Mouse (Mus musculus): ENCODE measurements around the gene Celf2. TPM values are rescaled to one million over a fixed set of nuclear protein-coding genes. Genes with fewer than 3 reads are reported as not detected.

The Celf2 gene
- polyA plus RNA-seq, 1 experiment from 2014 or later = 59.8 TPM

DNA sequence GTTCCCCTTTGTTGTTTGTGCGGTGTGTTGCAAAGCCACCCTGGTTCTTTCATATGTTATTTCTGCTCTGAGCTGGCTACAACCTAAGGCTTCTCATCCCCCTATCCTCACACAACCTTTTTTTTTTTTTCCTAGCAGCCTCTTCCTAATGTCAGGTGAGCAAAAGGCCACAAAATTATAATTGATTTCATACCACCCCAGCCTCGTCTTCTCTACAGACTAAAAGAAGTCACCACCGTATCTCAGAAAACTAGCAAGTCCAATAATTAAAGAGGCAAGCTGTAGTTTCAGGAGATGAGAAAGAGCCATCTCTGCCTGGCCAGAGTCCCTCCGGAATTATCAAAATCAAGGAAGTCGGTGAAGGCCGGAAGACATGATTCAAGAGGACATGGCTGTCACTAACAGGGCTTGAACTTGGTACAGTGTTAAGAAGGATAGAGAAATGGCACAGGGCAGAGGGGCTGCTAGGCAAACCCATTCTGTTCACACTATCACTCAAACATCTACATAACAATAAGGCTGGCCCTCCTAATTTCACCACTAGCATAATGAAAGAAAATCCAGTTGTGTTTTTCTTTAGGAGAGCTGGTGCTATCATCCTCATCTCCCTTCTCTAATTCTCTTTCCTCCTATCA is 628.3 kb downstream of the Celf2 start:
- Histone ChIP-seq H3K27ac (ENCODE audit: low read length) (no peak overlapping the region), H3K9me3 (ENCODE audit: control insufficient read depth, low read depth, low read length) (no peaks in the 10 kb centered on the region), H3K27me3 (ENCODE audit: control insufficient read depth, insufficient read depth, low read length) (no peaks in the 10 kb centered on the region), H3K4me1 (ENCODE audit: control insufficient read depth, insufficient read depth, low read length) (peaks cover 10% of the 10 kb centered on the region), H3K4me3 (ENCODE audit: low read depth, low read length) (no peak overlapping the region), H3K4me2 (replicated peaks; ENCODE audit: low read depth, low read length) (no peak overlapping the region), H3K36me3 (ENCODE audit: control insufficient read depth, insufficient read depth, low read length) (no peaks in the 10 kb centered on the region), H3K9ac (replicated peaks; ENCODE audit: low read depth, low read length) (no peak overlapping the region)
- ATAC-seq (ENCODE audit: insufficient number of reproducible peaks, insufficient read depth, low FRiP score, low read depth) = no peak
- whole genome bisulfite sequencing = 95% methylated on average over 6 of the region's 6 CpGs

DNA sequence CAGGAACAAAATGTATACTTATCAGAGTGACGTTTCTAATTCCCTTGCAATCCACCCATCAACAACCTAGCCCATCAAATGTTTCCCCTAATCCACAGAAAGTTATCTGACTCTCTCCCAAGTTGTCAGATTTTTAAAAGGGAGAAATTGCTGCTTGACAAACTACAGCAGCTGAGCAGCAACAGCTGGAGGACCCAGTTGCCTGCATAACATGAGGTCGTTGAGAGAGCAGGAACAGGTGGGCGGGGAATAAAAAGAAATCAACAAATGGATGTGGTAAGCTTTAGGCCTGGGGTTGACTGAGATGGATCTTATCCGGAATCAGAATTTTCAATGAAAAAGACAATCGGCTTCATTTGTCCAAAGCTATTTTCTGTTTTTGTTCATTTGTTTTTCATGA is 632.3 kb downstream of the Celf2 start:
- no peak for ATAC-seq (ENCODE audit: insufficient number of reproducible peaks, insufficient read depth, low FRiP score, low read depth)
- Histone ChIP-seq H3K36me3 (ENCODE audit: control insufficient read depth, insufficient read depth, low read length) (no peaks in the 10 kb centered on the region), H3K9me3 (ENCODE audit: control insufficient read depth, low read depth, low read length) (no peaks in the 10 kb centered on the region), H3K9ac (replicated peaks; ENCODE audit: low read depth, low read length) (no peak overlapping the region), H3K4me1 (ENCODE audit: control insufficient read depth, insufficient read depth, low read length) (peaks cover 15% of the 10 kb centered on the region), H3K4me3 (ENCODE audit: low read depth, low read length) (no peak overlapping the region), H3K27ac (ENCODE audit: low read length) (no peak overlapping the region), H3K4me2 (replicated peaks; ENCODE audit: low read depth, low read length) (no peak overlapping the region), H3K27me3 (ENCODE audit: control insufficient read depth, insufficient read depth, low read length) (no peaks in the 10 kb centered on the region)
- WGBS = 44% methylated on average over 5 of the region's 5 CpGs

DNA sequence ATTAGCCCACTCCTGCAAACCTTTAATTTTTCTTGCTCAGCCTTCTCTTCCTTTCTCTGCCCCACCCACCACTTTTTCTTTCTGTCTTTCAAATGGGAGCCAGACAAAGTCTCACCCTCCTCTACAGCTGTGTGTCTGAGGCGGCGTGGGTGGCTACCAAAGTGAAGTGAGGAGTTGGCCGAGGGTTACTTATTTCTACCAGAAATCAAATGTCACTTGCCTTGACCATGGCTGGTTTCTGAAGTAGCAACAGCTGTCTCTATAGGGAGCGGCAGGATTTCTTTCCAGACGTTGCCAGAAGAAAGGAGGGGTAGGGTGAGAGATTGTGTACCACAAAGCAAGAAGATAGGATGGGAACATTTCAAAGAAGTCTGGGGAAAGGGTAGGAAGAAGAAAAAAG is 632.8 kb downstream of the Celf2 start:
- Histone ChIP-seq H3K9ac (replicated peaks; ENCODE audit: low read depth, low read length) (no peak overlapping the region), H3K27ac (ENCODE audit: low read length) (no peak overlapping the region), H3K27me3 (ENCODE audit: control insufficient read depth, insufficient read depth, low read length) (no peaks in the 10 kb centered on the region), H3K36me3 (ENCODE audit: control insufficient read depth, insufficient read depth, low read length) (no peaks in the 10 kb centered on the region), H3K4me1 (ENCODE audit: control insufficient read depth, insufficient read depth, low read length) (peaks cover 15% of the 10 kb centered on the region), H3K9me3 (ENCODE audit: control insufficient read depth, low read depth, low read length) (no peaks in the 10 kb centered on the region), H3K4me2 (replicated peaks; ENCODE audit: low read depth, low read length) (no peak overlapping the region), H3K4me3 (ENCODE audit: low read depth, low read length) (no peak overlapping the region)
- ATAC-seq (ENCODE audit: insufficient number of reproducible peaks, insufficient read depth, low FRiP score, low read depth) = no peak
- 43% methylated on average over 5 of the region's 5 CpGs for WGBS

DNA sequence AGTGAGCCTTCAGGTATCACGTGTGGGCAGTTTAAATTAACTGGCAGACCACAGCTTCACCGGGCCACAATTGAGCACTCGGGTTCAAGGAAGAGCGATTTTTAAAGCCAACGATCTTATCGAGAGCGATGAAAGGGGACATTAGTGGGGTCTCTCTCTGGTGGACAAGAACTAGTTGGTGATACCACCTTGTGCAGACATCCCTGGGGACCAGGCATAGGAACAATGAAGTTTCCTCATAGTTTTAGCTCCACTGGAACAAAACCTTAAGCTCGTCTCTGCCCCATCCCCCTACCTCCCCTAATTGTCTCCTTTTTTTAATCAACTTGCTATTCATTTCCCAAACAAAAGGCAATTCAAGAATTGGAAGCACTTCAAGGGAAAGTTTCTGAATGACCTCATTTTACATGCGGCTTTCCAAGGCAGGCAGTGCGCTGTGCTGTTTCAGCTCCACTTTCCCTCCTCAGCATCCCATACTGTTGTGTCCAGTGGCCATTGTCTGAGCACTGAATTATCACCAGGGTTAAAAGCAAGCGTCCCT is 634.2 kb downstream of the Celf2 start:
- ATAC-seq (ENCODE audit: insufficient number of reproducible peaks, insufficient read depth, low FRiP score, low read depth) = no peak
- 50% methylated on average over 11 of the region's 11 CpGs for WGBS
- H3K4me2 ChIP-seq (replicated peaks; ENCODE audit: low read depth, low read length) = no peak overlapping the region

DNA sequence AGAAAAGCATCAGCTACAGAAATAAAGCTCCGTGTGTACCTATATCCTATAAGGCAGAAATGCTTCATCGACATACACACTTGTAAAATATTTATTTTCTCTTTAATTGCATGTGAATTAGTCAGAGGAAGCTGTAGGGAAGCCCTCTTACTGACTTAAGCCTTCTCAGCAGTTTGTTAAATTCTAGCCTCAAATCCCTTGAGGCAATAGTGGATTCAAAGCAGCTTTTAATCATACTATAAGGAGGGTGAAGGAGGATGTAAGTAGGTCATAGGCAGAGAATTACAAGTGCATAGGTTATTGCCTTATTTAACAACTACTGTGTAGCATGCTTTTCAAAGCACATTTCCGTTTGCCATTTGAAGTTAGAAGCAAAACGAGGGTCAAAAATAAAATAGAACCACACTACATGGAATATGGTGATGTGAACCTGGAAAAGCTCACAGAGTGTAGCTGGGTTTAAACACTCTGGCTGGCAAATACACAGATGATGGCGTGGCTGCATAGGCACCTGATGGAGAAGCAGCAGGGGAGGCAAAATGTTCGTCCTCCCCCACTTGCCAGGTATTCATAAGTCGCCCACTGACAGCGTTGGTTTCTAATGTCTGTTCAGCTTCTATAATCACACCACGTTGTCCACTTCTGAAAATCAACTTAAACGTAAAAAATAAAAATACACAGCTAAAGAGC is 635.0 kb downstream of the Celf2 start:
- Histone ChIP-seq H3K36me3 (ENCODE audit: control insufficient read depth, insufficient read depth, low read length) (no peaks in the 10 kb centered on the region), H3K27ac (ENCODE audit: low read length) (no peak overlapping the region), H3K9me3 (ENCODE audit: control insufficient read depth, low read depth, low read length) (no peaks in the 10 kb centered on the region), H3K9ac (replicated peaks; ENCODE audit: low read depth, low read length) (no peak overlapping the region), H3K27me3 (ENCODE audit: control insufficient read depth, insufficient read depth, low read length) (peaks cover 3% of the 10 kb centered on the region; the same call in 1 of the 2 replicates), H3K4me2 (replicated peaks; ENCODE audit: low read depth, low read length) (no peak overlapping the region), H3K4me3 (ENCODE audit: low read depth, low read length) (no peak overlapping the region), H3K4me1 (ENCODE audit: control insufficient read depth, insufficient read depth, low read length) (peaks cover 15% of the 10 kb centered on the region)
- 59% methylated on average over 10 of the region's 10 CpGs for WGBS
- no peak for ATAC-seq (ENCODE audit: insufficient number of reproducible peaks, insufficient read depth, low FRiP score, low read depth)

More for the DNA sequence above, 634.2 kb downstream of the Celf2 start:
- no peaks in the 10 kb centered on the region for H3K36me3 ChIP-seq (ENCODE audit: control insufficient read depth, insufficient read depth, low read length)
- H3K27me3 ChIP-seq (ENCODE audit: control insufficient read depth, insufficient read depth, low read length) = no peaks in the 10 kb centered on the region; the same call in 1 of the 2 replicates
- H3K9me3 ChIP-seq (ENCODE audit: control insufficient read depth, low read depth, low read length) = no peaks in the 10 kb centered on the region
- H3K4me1 ChIP-seq (ENCODE audit: control insufficient read depth, insufficient read depth, low read length) = peaks cover 15% of the 10 kb centered on the region
- H3K9ac ChIP-seq (replicated peaks; ENCODE audit: low read depth, low read length) = no peak overlapping the region
- no peak overlapping the region for H3K4me3 ChIP-seq (ENCODE audit: low read depth, low read length)
- no peak overlapping the region for H3K27ac ChIP-seq (ENCODE audit: low read length)

DNA sequence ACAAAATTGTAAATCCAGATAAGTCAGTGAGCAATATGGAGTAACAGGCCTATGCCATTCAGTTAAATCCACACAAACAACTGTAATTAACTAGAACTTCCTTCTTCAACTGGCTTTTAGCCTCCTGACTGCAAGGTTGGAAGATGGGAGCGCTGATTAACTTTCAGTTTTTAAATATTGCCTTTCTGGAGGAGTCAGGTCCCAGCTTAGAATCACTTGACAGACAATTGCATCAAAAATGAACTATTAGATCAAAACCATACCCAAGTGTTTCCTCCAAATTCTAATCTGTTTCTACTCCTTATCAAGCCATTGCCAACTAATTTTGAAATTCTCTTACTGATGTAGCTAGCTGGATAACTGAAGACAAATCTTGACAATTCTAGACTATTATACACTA is 635.7 kb downstream of the Celf2 start:
- Histone ChIP-seq H3K4me2 (replicated peaks; ENCODE audit: low read depth, low read length) (no peak overlapping the region), H3K4me3 (ENCODE audit: low read depth, low read length) (no peak overlapping the region), H3K4me1 (ENCODE audit: control insufficient read depth, insufficient read depth, low read length) (peaks cover 15% of the 10 kb centered on the region), H3K27me3 (ENCODE audit: control insufficient read depth, insufficient read depth, low read length) (peaks cover 5% of the 10 kb centered on the region; the same call in 1 of the 2 replicates), H3K9ac (replicated peaks; ENCODE audit: low read depth, low read length) (no peak overlapping the region), H3K36me3 (ENCODE audit: control insufficient read depth, insufficient read depth, low read length) (no peaks in the 10 kb centered on the region), H3K27ac (ENCODE audit: low read length) (no peak overlapping the region), H3K9me3 (ENCODE audit: control insufficient read depth, low read depth, low read length) (no peaks in the 10 kb centered on the region)
- ATAC-seq (ENCODE audit: insufficient number of reproducible peaks, insufficient read depth, low FRiP score, low read depth) = no peak
- 87% methylated on average over 1 of the region's 1 CpGs for WGBS

- H3K27ac ChIP-seq (ENCODE audit: low read length) = no peak overlapping the region
- no peak; the same call in 1 of the 2 replicates for ATAC-seq (ENCODE audit: insufficient number of reproducible peaks, insufficient read depth, low FRiP score, low read depth)
- H3K4me3 ChIP-seq (ENCODE audit: low read depth, low read length) = peak overlapping the region; percentile 75
- H3K27me3 ChIP-seq (ENCODE audit: control insufficient read depth, insufficient read depth, low read length) = peaks cover 5% of the 10 kb centered on the region; the same call in 1 of the 2 replicates
- 11% methylated on average over 10 of the region's 10 CpGs for WGBS
- no peaks in the 10 kb centered on the region for H3K36me3 ChIP-seq (ENCODE audit: control insufficient read depth, insufficient read depth, low read length)
- peaks cover 15% of the 10 kb centered on the region for H3K4me1 ChIP-seq (ENCODE audit: control insufficient read depth, insufficient read depth, low read length)
- no peaks in the 10 kb centered on the region for H3K9me3 ChIP-seq (ENCODE audit: control insufficient read depth, low read depth, low read length)
- peak overlapping the region; percentile 73 for H3K9ac ChIP-seq (replicated peaks; ENCODE audit: low read depth, low read length)
- peak overlapping the region; percentile 90 for H3K4me2 ChIP-seq (replicated peaks; ENCODE audit: low read depth, low read length)
Measured at GRCm38 (mm10) chr2:6872894-6873255, 636.5 kb downstream of the Celf2 start.

DNA sequence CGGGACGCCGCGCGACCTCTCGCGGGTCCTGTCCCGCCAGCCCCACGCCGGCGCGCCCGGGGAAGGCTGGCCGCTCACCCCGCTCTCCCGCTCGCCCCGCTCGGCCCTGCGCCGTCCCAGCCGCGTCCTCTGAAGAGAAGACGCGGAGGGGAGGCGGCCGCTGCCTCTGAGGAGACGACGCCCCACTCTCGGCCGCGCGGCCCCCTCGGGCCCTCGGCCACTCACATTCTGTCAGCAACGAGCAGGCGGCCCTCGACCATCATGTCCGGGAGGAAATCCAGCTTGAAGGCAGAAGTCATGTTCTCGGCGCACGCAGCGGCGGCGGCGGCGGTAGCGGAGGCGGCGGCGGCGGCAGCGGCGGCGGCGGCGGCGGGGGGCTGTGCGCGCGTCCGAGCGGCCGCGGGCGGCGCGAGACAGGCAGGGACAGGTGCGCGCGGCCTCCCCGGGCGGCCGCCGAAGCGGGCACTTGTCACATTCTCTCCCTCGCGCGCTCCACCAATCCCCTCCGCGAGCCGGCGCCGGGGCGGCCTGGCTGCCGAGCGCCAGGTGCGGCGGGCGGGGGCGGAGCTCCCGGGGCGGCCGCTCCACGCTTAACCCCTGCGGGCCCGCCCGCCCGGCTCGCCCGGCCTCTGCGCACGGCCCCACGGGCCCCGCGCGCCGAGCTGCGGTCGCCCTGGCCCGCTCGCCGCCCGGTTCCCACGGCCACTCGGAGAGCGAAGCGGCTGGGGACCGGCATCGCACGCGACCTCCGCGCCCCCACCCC is 637.1 kb downstream of the Celf2 start:
- under 1% methylated on average over 74 of the region's 124 CpGs for WGBS
- peak overlapping the region; percentile 75 for H3K4me3 ChIP-seq (ENCODE audit: low read depth, low read length)
- ATAC-seq (ENCODE audit: insufficient number of reproducible peaks, insufficient read depth, low FRiP score, low read depth) = peak; percentile 92
- H3K9ac ChIP-seq (replicated peaks; ENCODE audit: low read depth, low read length) = peak overlapping the region; percentile 73
- peaks cover 15% of the 10 kb centered on the region for H3K4me1 ChIP-seq (ENCODE audit: control insufficient read depth, insufficient read depth, low read length)
- peak overlapping the region; percentile 90 for H3K4me2 ChIP-seq (replicated peaks; ENCODE audit: low read depth, low read length)
- no peaks in the 10 kb centered on the region for H3K36me3 ChIP-seq (ENCODE audit: control insufficient read depth, insufficient read depth, low read length)
- peak overlapping the region; percentile 67; the same call in 1 of the 2 replicates for H3K27ac ChIP-seq (ENCODE audit: low read length)
- H3K27me3 ChIP-seq (ENCODE audit: control insufficient read depth, insufficient read depth, low read length) = peaks cover 5% of the 10 kb centered on the region; the same call in 1 of the 2 replicates
- H3K9me3 ChIP-seq (ENCODE audit: control insufficient read depth, low read depth, low read length) = no peaks in the 10 kb centered on the region
